Mouse (Mus musculus) CH12.LX (cell line): Measurements from ENCODE around the gene Pde6d. TPM values are rescaled to one million over a fixed set of nuclear protein-coding genes. Genes with fewer than 3 reads are reported as not detected.

ENCODE experiments used
- DNase-seq: peaks from one replicate; pipeline ENCODE4 v3.0.0-alpha.2; 2013; ENCODE audit errors: extremely low read depth
- H3K27ac ChIP-seq: 2 replicates; pipeline ENCODE4 v1.5.1; 2012; ENCODE audit warnings: low read depth, mild to moderate bottlenecking, control low read depth, moderate library complexity; ENCODE audit not compliant: insufficient read depth
- H3K27me3 ChIP-seq: replicated peaks from 2 replicates; pipeline ENCODE3; 2012; ENCODE audit warnings: inconsistent platforms
- H3K36me3 ChIP-seq, 2 experiments: replicated peaks in 1 of 2; 2 replicates each; pipeline versions ENCODE3 to v1.6.1; 2012; ENCODE audit warnings: inconsistent platforms in 1 of 2, low read length in 1 of 2, mild to moderate bottlenecking in 1 of 2, mixed read lengths in 1 of 2, moderate library complexity in 1 of 2; ENCODE audit not compliant: control insufficient read depth in 1 of 2, insufficient read depth in 1 of 2
- H3K4me1 ChIP-seq, 2 experiments: 2 replicates each; pipeline ENCODE4 v1.6.1; 2012; ENCODE audit warnings: inconsistent platforms in 1 of 2, moderate library complexity in 1 of 2; ENCODE audit not compliant: insufficient read depth in 2 of 2, control insufficient read depth in 1 of 2
- H3K4me2 ChIP-seq: 2 replicates; pipeline ENCODE4 v1.6.1; 2012; ENCODE audit warnings: low read depth, mild to moderate bottlenecking, control low read depth; ENCODE audit not compliant: poor library complexity, insufficient read depth, severe bottlenecking
- H3K4me3 ChIP-seq, 3 experiments: fragments of 150-350 bp in 1 of 3; sonication (generic) in 1 of 3; replicated peaks in 1 of 3; 2 replicates each; pipeline versions ENCODE3 to v1.5.1; 2011 to 2012; ENCODE audit warnings: low read depth in 2 of 3, low read length in 2 of 3, mild to moderate bottlenecking in 2 of 3, moderate library complexity in 2 of 3, control low read depth in 1 of 3, improper control_type of control experiment in 1 of 3, inconsistent platforms in 1 of 3, mixed read lengths in 1 of 3; ENCODE audit not compliant: poor library complexity in 1 of 3
- H3K79me2 ChIP-seq: replicated peaks from 2 replicates; pipeline ENCODE4 v1.6.1; 2012; ENCODE audit warnings: mild to moderate bottlenecking, moderate library complexity; ENCODE audit not compliant: control insufficient read depth, poor library complexity, insufficient read depth, severe bottlenecking; ENCODE audit errors: extremely low read depth
- H3K9ac ChIP-seq: 2 replicates; pipeline ENCODE4 v1.6.1; 2012; ENCODE audit warnings: low read depth, mild to moderate bottlenecking, control low read depth, moderate library complexity; ENCODE audit not compliant: insufficient read depth
- H3K9me3 ChIP-seq: replicated peaks from 2 replicates; pipeline ENCODE3; 2012; ENCODE audit warnings: low read length, inconsistent platforms, mixed read lengths
- CHD1 ChIP-seq: IDR thresholded peaks from 2 replicates; pipeline ENCODE4 v1.6.1; 2012; ENCODE audit warnings: low read depth, low read length, improper control_type of control experiment, inconsistent platforms
- CHD2 ChIP-seq: IDR thresholded peaks from 2 replicates; pipeline ENCODE4 v1.6.1; 2011; ENCODE audit warnings: low read length, improper control_type of control experiment
- CTCF ChIP-seq, 2 experiments: IDR thresholded peaks in 1 of 2; conservative IDR thresholded peaks in 1 of 2; 2 replicates each; pipeline ENCODE4 v1.5.1; 2011 to 2012; ENCODE audit warnings: low read depth in 2 of 2, low read length in 2 of 2, improper control_type of control experiment in 1 of 2, inconsistent platforms in 1 of 2, mild to moderate bottlenecking in 1 of 2, moderate library complexity in 1 of 2
- E2F4 ChIP-seq: IDR thresholded peaks from 2 replicates; pipeline ENCODE4 v1.6.1; 2011; ENCODE audit warnings: low read depth, low read length, improper control_type of control experiment; ENCODE audit not compliant: insufficient replicate concordance
- EP300 ChIP-seq: IDR thresholded peaks from 2 replicates; pipeline ENCODE4 v1.6.1; 2011; ENCODE audit warnings: low read length, improper control_type of control experiment
- ETS1 ChIP-seq: conservative IDR thresholded peaks from 2 replicates; pipeline ENCODE4 v1.6.1; 2012; ENCODE audit warnings: low read depth, mild to moderate bottlenecking, inconsistent platforms, low read length, improper control_type of control experiment, moderate library complexity
- HCFC1 ChIP-seq: IDR thresholded peaks from 2 replicates; pipeline ENCODE4 v1.6.1; 2012; ENCODE audit warnings: low read depth, mild to moderate bottlenecking, inconsistent platforms, low read length, improper control_type of control experiment
- JUN ChIP-seq: IDR thresholded peaks from 2 replicates; pipeline ENCODE4 v1.6.1; 2011; ENCODE audit warnings: low read depth, mild to moderate bottlenecking, low read length, improper control_type of control experiment, moderate library complexity; ENCODE audit not compliant: insufficient read depth
- MAFK ChIP-seq: IDR thresholded peaks from 2 replicates; pipeline ENCODE4 v1.6.1; 2011; ENCODE audit warnings: low read length, improper control_type of control experiment; ENCODE audit not compliant: insufficient replicate concordance
- MAX ChIP-seq: IDR thresholded peaks from 2 replicates; pipeline ENCODE4 v1.6.1; 2011; ENCODE audit warnings: low read length, improper control_type of control experiment
- MAZ ChIP-seq: IDR thresholded peaks from 2 replicates; pipeline ENCODE4 v1.6.1; 2012; ENCODE audit warnings: low read depth, mild to moderate bottlenecking, inconsistent platforms, low read length, improper control_type of control experiment, moderate library complexity
- MXI1 ChIP-seq: IDR thresholded peaks from 2 replicates; pipeline ENCODE4 v1.6.1; 2011; ENCODE audit warnings: mild to moderate bottlenecking, low read depth, low read length, improper control_type of control experiment
- MYC ChIP-seq: IDR thresholded peaks from 2 replicates; pipeline ENCODE4 v1.6.1; 2011; ENCODE audit warnings: low read depth, mild to moderate bottlenecking, improper control_type of control experiment, low read length
- NELFE ChIP-seq: IDR thresholded peaks from 2 replicates; pipeline ENCODE4 v1.6.1; 2011; ENCODE audit warnings: low read depth, low read length, improper control_type of control experiment
- NRF1 ChIP-seq: IDR thresholded peaks from 2 replicates; pipeline ENCODE4 v1.6.1; 2014; ENCODE audit warnings: low read depth, mild to moderate bottlenecking, inconsistent platforms, low read length, improper control_type of control experiment, moderate library complexity
- PAX5 ChIP-seq: IDR thresholded peaks from 2 replicates; pipeline ENCODE4 v1.6.1; 2012; ENCODE audit warnings: low read length, inconsistent platforms, mixed read lengths
- POLR2A ChIP-seq: IDR thresholded peaks from 2 replicates; pipeline ENCODE4 v1.6.1; 2011; ENCODE audit warnings: low read depth, mild to moderate bottlenecking, improper control_type of control experiment, low read length
- RAD21 ChIP-seq: IDR thresholded peaks from 2 replicates; pipeline ENCODE4 v1.6.1; 2011; ENCODE audit warnings: low read depth, mild to moderate bottlenecking, low read length, improper control_type of control experiment, moderate library complexity
- RCOR1 ChIP-seq: conservative IDR thresholded peaks from 2 replicates; pipeline ENCODE4 v1.6.1; 2012; ENCODE audit warnings: low read depth, mild to moderate bottlenecking, inconsistent platforms, low read length, improper control_type of control experiment
- TCF12 ChIP-seq: IDR thresholded peaks from 2 replicates; pipeline ENCODE4 v1.6.1; 2014; ENCODE audit warnings: low read depth, mild to moderate bottlenecking, inconsistent platforms, low read length, improper control_type of control experiment
- UBTF ChIP-seq: IDR thresholded peaks from 2 replicates; pipeline ENCODE4 v1.6.1; 2012; ENCODE audit warnings: low read depth, mild to moderate bottlenecking, inconsistent platforms, low read length, improper control_type of control experiment, moderate library complexity
- USF2 ChIP-seq: conservative IDR thresholded peaks from 2 replicates; pipeline ENCODE4 v1.6.1; 2011; ENCODE audit warnings: low read depth, low read length, improper control_type of control experiment
- ZC3H11A ChIP-seq: IDR thresholded peaks from 2 replicates; pipeline ENCODE4 v1.6.1; 2012; ENCODE audit warnings: low read depth, mild to moderate bottlenecking, inconsistent platforms, low read length, improper control_type of control experiment
- ZMIZ1 ChIP-seq: IDR thresholded peaks from 2 replicates; pipeline ENCODE4 v1.6.1; 2012; ENCODE audit warnings: low read depth, mild to moderate bottlenecking, inconsistent platforms, low read length, improper control_type of control experiment
- dilution Hi-C: fragments of 300-500 bp; cut with MboI; formaldehyde crosslinking; loops from 2 replicates; pipeline ENCODE4 v1.14.3; 2020; ENCODE audit warnings: low sequenced_read_pairs; ENCODE audit not compliant: extremely low pct_unique_long_range_greater_than_20kb, extremely low pct_ligation_motif_present
- in situ Hi-C: fragments of 300-500 bp; cut with MboI; formaldehyde crosslinking; loops from 3 replicates; pipeline ENCODE4 v1.14.3; 2019; ENCODE audit warnings: low sequenced_read_pairs, low pct_ligation_motif_present, low pct_unique_long_range_greater_than_20kb, mixed read lengths
- polyA plus RNA-seq: library from polyadenylated mRNA; unstranded; fragments of >175 nt; gene quantifications from 2 replicates; pipeline ENCODE4 v1.2.1, GENCODE M21; 2012; ENCODE audit warnings: low read depth; ENCODE audit not compliant: insufficient read length
- total RNA-seq, 2 experiments: library from RNA; depleted of rRNA; stranded (reverse); fragments of 300-350 nt in 1 of 2; fragments of >200 nt in 1 of 2; gene quantifications; 2 replicates each; pipeline ENCODE4 v1.2.3; 2012 to 2014

The Pde6d gene
- total and polyA plus RNA-seq, 3 experiments: 7.1 to 23.2 (median 20.8) TPM

DNA sequence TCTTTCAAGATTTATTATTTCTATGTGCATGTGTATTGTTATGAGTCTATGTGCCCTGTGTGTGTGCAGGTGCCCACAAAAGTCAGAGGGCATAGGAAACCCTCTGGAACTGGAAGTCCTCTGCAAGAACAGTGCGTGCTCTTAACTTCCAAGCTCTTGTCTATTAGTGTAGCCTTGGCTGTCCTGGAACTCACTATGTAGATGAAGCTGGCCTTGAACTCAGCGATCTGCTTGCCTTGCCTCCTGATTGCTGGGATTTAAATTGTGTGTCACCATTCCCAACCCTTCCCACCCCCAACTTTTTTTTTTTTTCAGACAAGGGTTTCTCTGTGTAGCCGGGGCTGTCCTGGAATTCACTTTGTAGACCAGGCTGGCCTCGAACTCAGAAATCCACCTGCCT is 86.1 kb downstream of the Pde6d start:
- Histone ChIP-seq H3K9ac (no peak overlapping the region), H3K27ac (no peak overlapping the region), H3K4me3 (no peak overlapping the region), H3K4me2 (no peak overlapping the region), H3K9me3 (no peaks in the 10 kb centered on the region), H3K79me2 (no peaks in the 10 kb centered on the region), H3K4me1 (peaks cover 36 to 80% of the 10 kb centered on the region in 2 experiments), H3K27me3 (no peaks in the 10 kb centered on the region), H3K36me3 (no peaks in the 10 kb centered on the region)
- TF ChIP-seq ZC3H11A (no peak), RCOR1 (no peak), EP300 (no peak), PAX5 (no peak), RAD21 (no peak), E2F4 (no peak), ETS1 (no peak), ZMIZ1 (no peak), MAFK (no peak), TCF12 (no peak), CHD1 (no peak), HCFC1 (no peak), MXI1 (no peak), MAZ (no peak), UBTF (no peak), NELFE (no peak), MYC (no peak), NRF1 (no peak), CHD2 (no peak), USF2 (no peak)
- no peak for DNase-seq
- dilution Hi-C loops: no loop called here
- in situ Hi-C loops: no loop called here

DNA sequence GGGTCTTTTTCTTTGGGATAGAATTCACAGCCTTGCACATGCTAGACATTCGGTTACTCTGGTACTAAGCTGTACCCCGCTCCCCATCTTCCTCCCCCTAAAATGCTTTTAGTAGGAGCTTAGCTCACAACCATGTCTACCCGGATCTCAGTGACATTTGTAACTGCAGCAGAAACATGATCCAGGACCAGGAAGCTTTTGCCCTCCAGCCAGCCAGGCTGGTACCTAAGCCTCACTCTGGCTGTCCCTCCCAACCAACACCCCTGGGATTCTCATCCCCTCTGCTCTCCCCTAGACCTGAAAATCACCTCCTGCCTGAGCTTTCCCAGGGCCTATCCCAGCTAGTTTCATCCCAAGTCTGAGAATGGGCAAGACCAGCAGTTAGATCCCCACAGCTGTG is 88.6 kb downstream of the Pde6d start:
- DNase-seq: no peak
- Histone ChIP-seq H3K4me2 (no peak overlapping the region), H3K27me3 (no peaks in the 10 kb centered on the region), H3K36me3 (no peaks in the 10 kb centered on the region), H3K9ac (no peak overlapping the region), H3K79me2 (no peaks in the 10 kb centered on the region), H3K4me3 (no peak overlapping the region), H3K9me3 (no peaks in the 10 kb centered on the region)
- dilution Hi-C loops: no loop called here
- in situ Hi-C loops: loop anchor here (5.0 kb wide), 1 partner anchor 51 kb away; no protein-coding TSS in a partner anchor
- TF ChIP-seq JUN: no peak
- TF ChIP-seq MAX: no peak
- TF ChIP-seq CTCF (conservative IDR thresholded peaks at IDR 0.05 in 1 of 2, IDR thresholded peaks at IDR 0.05 in 1 of 2; ENCODE audit: low read depth in 2 of 2, low read length in 2 of 2): no peak
- no peak for TF ChIP-seq ZMIZ1
- TF ChIP-seq POLR2A: no peak
- TF ChIP-seq NELFE: no peak
- TF ChIP-seq, all 38 proteins: peak for 0
- H3K4me1 ChIP-seq: peaks cover 33 to 77% of the 10 kb centered on the region in 2 experiments
- no peak overlapping the region for H3K27ac ChIP-seq

Other genes with a start within 250 kb of the Pde6d start
- 359 and 490 TPM in 2 replicates for gene Ncl, start 223.2 kb downstream of the Pde6d start, total RNA-seq (2012; rRNA removed)
- 176 and 184 TPM in 2 replicates for gene Ncl, start 223.2 kb downstream of the Pde6d start, total RNA-seq (2014; rRNA removed)
- gene Ncl, start 223.2 kb downstream of the Pde6d start, polyA plus RNA-seq: 2,617 and 2,771 TPM in 2 replicates
- 0.13 TPM in 1 of 2 replicates, not detected in the other for gene Nmur1, start 156.4 kb downstream of the Pde6d start, total RNA-seq (2012; rRNA removed)
- not detected in 2 replicates for gene Nmur1, start 156.4 kb downstream of the Pde6d start, total RNA-seq (2014; rRNA removed)
- gene Nmur1, start 156.4 kb downstream of the Pde6d start, polyA plus RNA-seq: 0.16 TPM in 1 of 2 replicates, not detected in the other
- not detected in 2 replicates for gene Tex44, start 156.3 kb downstream of the Pde6d start, total RNA-seq (2012; rRNA removed)
- not detected in 2 replicates for gene Tex44, start 156.3 kb downstream of the Pde6d start, total RNA-seq (2014; rRNA removed)
- gene Tex44, start 156.3 kb downstream of the Pde6d start, polyA plus RNA-seq: not detected in 2 replicates
- 2,835 and 3,525 TPM in 2 replicates for gene Ptma, start 55.9 kb downstream of the Pde6d start, total RNA-seq (2012; rRNA removed)
- gene Ptma, start 55.9 kb downstream of the Pde6d start, total RNA-seq (2014; rRNA removed): 5,060 and 5,084 TPM in 2 replicates
- gene Ptma, start 55.9 kb downstream of the Pde6d start, polyA plus RNA-seq: 4,957 and 5,324 TPM in 2 replicates
- gene Cops7b, start 275 bp upstream of the Pde6d start, total RNA-seq (2012; rRNA removed): 21.2 and 25.1 TPM in 2 replicates
- gene Cops7b, start 275 bp upstream of the Pde6d start, total RNA-seq (2014; rRNA removed): 19.8 and 21.3 TPM in 2 replicates
- gene Cops7b, start 275 bp upstream of the Pde6d start, polyA plus RNA-seq: 31.3 and 31.5 TPM in 2 replicates
- 0.13 TPM in 1 of 2 replicates, not detected in the other for gene Nppc, start 87.9 kb upstream of the Pde6d start, total RNA-seq (2012; rRNA removed)
- not detected in 2 replicates for gene Nppc, start 87.9 kb upstream of the Pde6d start, total RNA-seq (2014; rRNA removed)
- not detected in 2 replicates for gene Nppc, start 87.9 kb upstream of the Pde6d start, polyA plus RNA-seq
- 13.1 and 17.4 TPM in 2 replicates for gene Dis3l2, start 121.2 kb upstream of the Pde6d start, total RNA-seq (2012; rRNA removed)
- 16.5 and 16.9 TPM in 2 replicates for gene Dis3l2, start 121.2 kb upstream of the Pde6d start, total RNA-seq (2014; rRNA removed)
- 9.6 and 12.4 TPM in 2 replicates for gene Dis3l2, start 121.2 kb upstream of the Pde6d start, polyA plus RNA-seq